ENCODE assay signal across 9 mouse cellular contexts in the genomic region with DNA sequence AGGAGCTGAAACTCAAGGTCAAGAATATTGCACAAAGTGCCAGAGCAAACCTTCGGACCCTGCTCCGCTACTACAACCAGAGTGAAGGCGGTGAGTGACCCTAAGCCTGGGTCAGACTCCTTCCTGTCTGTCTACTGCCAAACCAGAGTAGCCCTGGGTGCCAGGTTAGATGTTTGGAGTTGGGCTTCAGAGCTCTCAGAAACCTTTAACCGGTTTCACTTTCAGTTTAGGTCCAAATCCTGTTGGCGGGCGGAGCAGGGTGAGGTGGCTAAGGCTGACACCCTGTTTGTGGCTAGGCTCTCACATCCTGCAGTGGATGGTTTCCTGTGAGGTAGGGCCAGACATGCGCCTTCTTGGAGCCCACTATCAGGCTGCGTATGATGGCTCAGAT. TPM values are rescaled to one million over a fixed set of nuclear protein-coding genes. Genes with fewer than 3 reads are reported as not detected.
DNase-seq lines count a peak whose midpoint lies in the region; ATAC-seq and TF ChIP-seq lines count a peak whose summit lies in the region.
"Had no signal": no experiment of that assay in that cellular context is flagged by ENCODE, and none has a peak within 500 bp of the region (broad histone marks: within the 10 kb centered on the region; RNA-seq: fewer than 3 reads in every experiment).

No protein-coding gene starts in this region.

- H3K4me3 ChIP-seq in cerebellum, adult 2 months (replicated peaks; ENCODE audit: insufficient read depth, low read depth, low read length): peak overlapping the region; percentile 67
- H3K4me3 ChIP-seq in hindbrain, embryonic 14.5 days (replicated peaks; ENCODE audit: low read length): peak overlapping the region; percentile 47
- peak overlapping the region; percentile 51 for H3K4me3 ChIP-seq in limb, embryonic 14.5 days (replicated peaks; ENCODE audit: low read length)
- peak overlapping the region; percentile 48 for H3K4me3 ChIP-seq in midbrain, embryonic 14.5 days (replicated peaks; ENCODE audit: low read depth, low read length)
- peak overlapping the region; percentile 95 for H3K4me3 ChIP-seq in testis, adult 2 months (ENCODE audit: control insufficient read depth, low read depth, low read length)

- no peaks in the 10 kb centered on the region for H3K27me3 ChIP-seq in cerebellum, adult 2 months (ENCODE audit: control insufficient read depth, insufficient read depth, low read length)
- H3K27me3 ChIP-seq in hindbrain, embryonic 14.5 days (ENCODE audit: control insufficient read depth, insufficient read depth, low read length): peaks cover 4% of the 10 kb centered on the region; the same call in 1 of the 2 replicates
- no peaks in the 10 kb centered on the region for H3K27me3 ChIP-seq in limb, embryonic 14.5 days (ENCODE audit: control insufficient read depth, insufficient read depth, low read length)
- no peaks in the 10 kb centered on the region for H3K27me3 ChIP-seq in midbrain, embryonic 14.5 days (ENCODE audit: control insufficient read depth, insufficient read depth, low read length)
- no peaks in the 10 kb centered on the region for H3K27me3 ChIP-seq in testis, adult 2 months (ENCODE audit: control insufficient read depth, insufficient read depth, low read length)

- no peaks in the 10 kb centered on the region for H3K9me3 ChIP-seq in hindbrain, embryonic 14.5 days (ENCODE audit: control insufficient read depth, low read length)
- H3K9me3 ChIP-seq in limb, embryonic 14.5 days (ENCODE audit: control insufficient read depth, low read length): no peaks in the 10 kb centered on the region
- no peaks in the 10 kb centered on the region for H3K9me3 ChIP-seq in midbrain, embryonic 14.5 days (ENCODE audit: control insufficient read depth, low read length)

- peak overlapping the region; percentile 94 for H3K4me2 ChIP-seq in hindbrain, embryonic 14.5 days (replicated peaks)
- H3K4me2 ChIP-seq in limb, embryonic 14.5 days (replicated peaks; ENCODE audit: low read depth, low read length, severe bottlenecking): peak overlapping the region; percentile 91
- H3K4me2 ChIP-seq in midbrain, embryonic 14.5 days (ENCODE audit: low read length): peak overlapping the region; percentile 94

- ATAC-seq in hindbrain, embryonic 14.5 days (ENCODE audit: low FRiP score): no peak
- ATAC-seq in limb, embryonic 14.5 days (ENCODE audit: low FRiP score, low read depth): no peak
- ATAC-seq in midbrain, embryonic 14.5 days (ENCODE audit: low FRiP score, low TSS enrichment): no peak

- H3K36me3 ChIP-seq in hindbrain, embryonic 14.5 days (replicated peaks; ENCODE audit: control insufficient read depth, insufficient read depth): no peaks in the 10 kb centered on the region
- no peaks in the 10 kb centered on the region for H3K36me3 ChIP-seq in limb, embryonic 14.5 days (ENCODE audit: control insufficient read depth, insufficient read depth, low read length)
- H3K36me3 ChIP-seq in midbrain, embryonic 14.5 days (ENCODE audit: control insufficient read depth, insufficient read depth, low read length): no peaks in the 10 kb centered on the region
- no peaks in the 10 kb centered on the region for H3K36me3 ChIP-seq in testis, adult 2 months (ENCODE audit: control insufficient read depth, insufficient read depth, low read length)
- H3K36me3 ChIP-seq: G1E had no signal

- no peak for DNase-seq in cerebellum, adult 2 months
- DNase-seq in cerebellum, adult 11-12 months: no peak
- peak; percentile 70 for DNase-seq in adrenal gland, adult 2 months
- DNase-seq in gastrocnemius, adult 18-20 months (ENCODE audit: low spot score): peak; percentile 58
- DNase-seq in hindbrain, embryonic 14.5 days (ENCODE audit: low spot score): no peak
- no peak for DNase-seq in limb, embryonic 14.5 days (ENCODE audit: low spot score)
- DNase-seq in midbrain, embryonic 14.5 days: peak; percentile 6

- no peaks in the 10 kb centered on the region for H3K4me1 ChIP-seq in cerebellum, adult 2 months (ENCODE audit: control insufficient read depth, insufficient read depth, low read length)
- H3K4me1 ChIP-seq in hindbrain, embryonic 14.5 days (replicated peaks; ENCODE audit: control insufficient read depth, insufficient read depth, low read length): no peaks in the 10 kb centered on the region
- no peaks in the 10 kb centered on the region for H3K4me1 ChIP-seq in limb, embryonic 14.5 days (ENCODE audit: control insufficient read depth, insufficient read depth, low read length)
- no peaks in the 10 kb centered on the region; the same call in 1 of the 2 replicates for H3K4me1 ChIP-seq in midbrain, embryonic 14.5 days (ENCODE audit: control insufficient read depth, insufficient read depth, low read length)
- H3K4me1 ChIP-seq in testis, adult 2 months (ENCODE audit: control insufficient read depth, insufficient read depth, low read length): peaks cover 3% of the 10 kb centered on the region

- WGBS in cerebellum, adult 2 months: 65% methylated on average over 8 of the region's 8 CpGs
- WGBS in hindbrain, embryonic 14.5 days: 68% methylated on average over 8 of the region's 8 CpGs
- WGBS in limb, embryonic 14.5 days: 64% methylated on average over 8 of the region's 8 CpGs
- WGBS in midbrain, embryonic 14.5 days: 68% methylated on average over 8 of the region's 8 CpGs

- no peak overlapping the region for H3K27ac ChIP-seq in cerebellum, adult 2 months (ENCODE audit: insufficient read depth, low read length)
- H3K27ac ChIP-seq in hindbrain, embryonic 14.5 days: no peak overlapping the region
- no peak overlapping the region for H3K27ac ChIP-seq in limb, embryonic 14.5 days (replicated peaks; ENCODE audit: low read depth, low read length)
- no peak overlapping the region for H3K27ac ChIP-seq in midbrain, embryonic 14.5 days (replicated peaks; ENCODE audit: low read depth, low read length)
- no peak overlapping the region for H3K27ac ChIP-seq in testis, adult 2 months (ENCODE audit: control insufficient read depth, insufficient read depth, low read depth, low read length)

- TF ChIP-seq CTCF in cerebellum, adult 2 months (IDR thresholded peaks at IDR 0.05; ENCODE audit: borderline replicate concordance, insufficient read depth, low read depth, low read length): no peak
- no peak for TF ChIP-seq CTCF in testis, adult 2 months (IDR thresholded peaks at IDR 0.05; ENCODE audit: control insufficient read depth, insufficient read depth, insufficient replicate concordance, low read depth, low read length)

- H3K9ac ChIP-seq in hindbrain, embryonic 14.5 days: peak overlapping the region; percentile 51
- H3K9ac ChIP-seq in limb, embryonic 14.5 days (ENCODE audit: low read depth, low read length, severe bottlenecking): no peak overlapping the region
- H3K9ac ChIP-seq in midbrain, embryonic 14.5 days (replicated peaks; ENCODE audit: low read length): peak overlapping the region; percentile 50; the same call in 1 of the 2 replicates

- TF ChIP-seq POLR2A in cerebellum, adult 2 months (IDR thresholded peaks at IDR 0.05; ENCODE audit: borderline replicate concordance, insufficient read depth, low read length): no peak
- no peak for TF ChIP-seq POLR2A in limb, embryonic 14.5 days (IDR thresholded peaks at IDR 0.05; ENCODE audit: borderline replicate concordance, extremely low read depth, insufficient read depth, insufficient read length)
- TF ChIP-seq POLR2A in testis, adult 2 months (IDR thresholded peaks at IDR 0.05; ENCODE audit: control insufficient read depth, low read depth, low read length): no peak

RNA-seq across cellular contexts. Expression of a gene that starts 0.7 kb away (rescaled TPM):
- polyA plus RNA-seq in cerebellum, adult 2 months (2012; rRNA removed): 2.9 and 3.0 TPM in 2 replicates
- 1 to 10 TPM; 3.3 to 6.6 TPM for total RNA-seq in adrenal gland, adult 2 months (2021)
- 3.5 and 4.3 TPM in 2 replicates for polyA plus RNA-seq in adrenal gland, adult 2 months (2012; rRNA removed)
- 1 to 10 TPM in 1 of 2 experiments, under 1 TPM in 1; 0.94 to 1.9 TPM for total RNA-seq in gastrocnemius, adult 18-20 months (2021)
- 0.90 and 1.8 TPM in 2 replicates for polyA plus RNA-seq in hindbrain, embryonic 14.5 days (2014; fragmentation: Nextera tagmentation; extraction: Ambion mirVana)
- 1.00 and 1.4 TPM in 2 replicates for polyA plus RNA-seq in limb, embryonic 14.5 days (2012; rRNA removed)
- polyA plus RNA-seq in limb, embryonic 14.5 days (2014; fragmentation: Nextera tagmentation; extraction: Ambion mirVana): 1.3 and 2.6 TPM in 2 replicates
- 0.80 and 1.1 TPM in 2 replicates for polyA plus RNA-seq in midbrain, embryonic 14.5 days (2014; fragmentation: Nextera tagmentation; extraction: Ambion mirVana)
- polyA plus RNA-seq in testis, adult 2 months (2012; rRNA removed): 0.75 and 0.98 TPM in 2 replicates
- total RNA-seq: G1E had no signal
- polyA plus RNA-seq: G1E had no signal

RNA-seq across cellular contexts. Expression of a gene that starts 7.1 kb away (rescaled TPM):
- polyA plus RNA-seq in cerebellum, adult 2 months (2012; rRNA removed): not detected in 2 replicates
- total RNA-seq in adrenal gland, adult 2 months (2021): not detected
- polyA plus RNA-seq in adrenal gland, adult 2 months (2012; rRNA removed): not detected in 2 replicates
- not detected for total RNA-seq in gastrocnemius, adult 18-20 months (2021)
- polyA plus RNA-seq in hindbrain, embryonic 14.5 days (2014; fragmentation: Nextera tagmentation; extraction: Ambion mirVana): not detected in 2 replicates
- polyA plus RNA-seq in limb, embryonic 14.5 days (2012; rRNA removed): not detected in 2 replicates
- polyA plus RNA-seq in limb, embryonic 14.5 days (2014; fragmentation: Nextera tagmentation; extraction: Ambion mirVana): not detected in 2 replicates
- polyA plus RNA-seq in midbrain, embryonic 14.5 days (2014; fragmentation: Nextera tagmentation; extraction: Ambion mirVana): not detected in 2 replicates
- not detected in 2 replicates for polyA plus RNA-seq in testis, adult 2 months (2012; rRNA removed)
- total RNA-seq: G1E had no signal
- polyA plus RNA-seq: G1E had no signal

RNA-seq across cellular contexts. Expression of a gene that starts 12.6 kb away (rescaled TPM):
- not detected in 2 replicates for polyA plus RNA-seq in cerebellum, adult 2 months (2012; rRNA removed)
- total RNA-seq in adrenal gland, adult 2 months (2021): not detected
- polyA plus RNA-seq in adrenal gland, adult 2 months (2012; rRNA removed): not detected in 2 replicates
- not detected for total RNA-seq in gastrocnemius, adult 18-20 months (2021)
- not detected in 2 replicates for polyA plus RNA-seq in hindbrain, embryonic 14.5 days (2014; fragmentation: Nextera tagmentation; extraction: Ambion mirVana)
- not detected in 2 replicates for polyA plus RNA-seq in limb, embryonic 14.5 days (2012; rRNA removed)
- not detected in 2 replicates for polyA plus RNA-seq in limb, embryonic 14.5 days (2014; fragmentation: Nextera tagmentation; extraction: Ambion mirVana)
- not detected in 2 replicates for polyA plus RNA-seq in midbrain, embryonic 14.5 days (2014; fragmentation: Nextera tagmentation; extraction: Ambion mirVana)
- polyA plus RNA-seq in testis, adult 2 months (2012; rRNA removed): not detected in 2 replicates
- total RNA-seq: G1E had no signal
- polyA plus RNA-seq: G1E had no signal

RNA-seq across cellular contexts. Expression of a gene that starts 33.4 kb away (rescaled TPM):
- not detected in 2 replicates for polyA plus RNA-seq in cerebellum, adult 2 months (2012; rRNA removed)
- total RNA-seq in adrenal gland, adult 2 months (2021): not detected
- polyA plus RNA-seq in adrenal gland, adult 2 months (2012; rRNA removed): not detected in 2 replicates
- not detected for total RNA-seq in gastrocnemius, adult 18-20 months (2021)
- polyA plus RNA-seq in hindbrain, embryonic 14.5 days (2014; fragmentation: Nextera tagmentation; extraction: Ambion mirVana): not detected in 2 replicates
- not detected in 2 replicates for polyA plus RNA-seq in limb, embryonic 14.5 days (2012; rRNA removed)
- not detected in 2 replicates for polyA plus RNA-seq in limb, embryonic 14.5 days (2014; fragmentation: Nextera tagmentation; extraction: Ambion mirVana)
- polyA plus RNA-seq in midbrain, embryonic 14.5 days (2014; fragmentation: Nextera tagmentation; extraction: Ambion mirVana): not detected in 2 replicates
- not detected in 2 replicates for polyA plus RNA-seq in testis, adult 2 months (2012; rRNA removed)
- polyA plus RNA-seq: G1E had no signal

RNA-seq across cellular contexts. Expression of a gene that starts 33.6 kb away (rescaled TPM):
- not detected in 2 replicates for polyA plus RNA-seq in cerebellum, adult 2 months (2012; rRNA removed)
- not detected for total RNA-seq in adrenal gland, adult 2 months (2021)
- polyA plus RNA-seq in adrenal gland, adult 2 months (2012; rRNA removed): not detected in 2 replicates
- not detected for total RNA-seq in gastrocnemius, adult 18-20 months (2021)
- polyA plus RNA-seq in hindbrain, embryonic 14.5 days (2014; fragmentation: Nextera tagmentation; extraction: Ambion mirVana): not detected in 2 replicates
- polyA plus RNA-seq in limb, embryonic 14.5 days (2012; rRNA removed): not detected in 2 replicates
- polyA plus RNA-seq in limb, embryonic 14.5 days (2014; fragmentation: Nextera tagmentation; extraction: Ambion mirVana): not detected in 2 replicates
- polyA plus RNA-seq in midbrain, embryonic 14.5 days (2014; fragmentation: Nextera tagmentation; extraction: Ambion mirVana): not detected in 2 replicates
- polyA plus RNA-seq in testis, adult 2 months (2012; rRNA removed): 0.08 TPM in 1 of 2 replicates, not detected in the other
- polyA plus RNA-seq: G1E had no signal

Comparison
In these comparisons a context has a peak if more than half of its experiments do, and no peak if none do; other contexts are left out.
1. DNase-seq: peak in adrenal gland, adult 2 months (single experiment), gastrocnemius, adult 18-20 months (single experiment) and midbrain, embryonic 14.5 days (single experiment); none in cerebellum, adult 2 months (0 of 2), cerebellum, adult 11-12 months (single experiment), hindbrain, embryonic 14.5 days (single experiment) and limb, embryonic 14.5 days (single experiment).
2. Peak in every context shown above with its lines, with median percentiles within 50 percentile points of each other: H3K4me3 ChIP-seq and H3K4me2 ChIP-seq.